Mouse (Mus musculus): ENCODE data around the gene Pld3.

- TF ChIP-seq CTCF (IDR thresholded peaks at IDR 0.05; ENCODE audit: extremely low read depth, insufficient read depth, insufficient read length, insufficient replicate concordance) (no peak), POLR2A (IDR thresholded peaks at IDR 0.05; ENCODE audit: low read depth, low read length) (no peak)
These were observed 62.8 kb downstream of the Pld3 start for GRCm38 (mm10) chr7:27490227-27490542.

Measured in spleen, adult 2 months (tissue).